Mouse (Mus musculus) kidney, postnatal 25 days (tissue): ENCODE results near the gene Sipa1l3.

Source experiments
- DNase-seq, 2 experiments: peaks; one replicate each; pipeline ENCODE4 v3.0.0; 2021; ENCODE audit warnings: mixed read lengths in 2 of 2

Sipa1l3 gene

DNA sequence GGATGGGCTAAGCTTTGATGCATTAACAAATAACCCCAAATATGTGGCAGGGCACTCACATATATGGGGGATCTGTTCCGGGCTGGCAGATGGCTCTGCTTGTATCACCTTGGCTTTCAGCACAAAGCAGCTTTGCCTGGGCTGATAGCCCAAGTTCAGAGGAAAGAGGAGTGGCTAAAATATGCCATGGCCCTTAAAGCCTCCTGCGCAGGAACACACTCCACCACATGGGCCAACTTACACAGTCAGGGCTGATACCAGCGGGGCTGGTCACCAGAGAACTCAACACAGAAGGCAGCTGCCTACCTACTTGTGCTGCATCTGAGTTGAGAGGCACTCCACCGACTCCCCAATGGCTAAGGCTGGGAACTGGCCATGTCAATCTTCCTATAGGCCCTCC lies 111.6 kb downstream of the Sipa1l3 start:
- no peak for DNase-seq

- DNase-seq = no peak
Measured at GRCm38 (mm10) chr7:29404126-29404525, 114.3 kb downstream of the Sipa1l3 start.

DNA sequence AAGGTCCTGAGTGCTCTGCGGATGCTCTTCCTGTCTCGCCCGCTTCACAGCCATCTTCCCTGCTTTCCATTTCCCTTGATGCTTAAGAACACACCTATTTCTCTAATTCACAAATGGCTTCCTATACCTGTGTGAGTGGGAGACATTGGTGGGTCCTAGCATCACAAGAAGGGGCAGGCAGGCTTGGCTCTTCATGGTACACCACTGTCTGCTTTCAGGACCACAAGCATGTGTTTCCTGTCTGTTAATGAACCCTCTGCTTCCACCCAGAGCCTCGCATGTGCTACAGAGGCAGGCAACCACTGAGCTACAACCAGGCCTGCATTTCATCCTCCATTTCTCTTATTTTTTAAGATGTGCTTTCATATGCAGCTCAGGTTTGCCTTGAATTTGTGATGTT lies 116.4 kb downstream of the Sipa1l3 start:
- no peak for DNase-seq

DNA sequence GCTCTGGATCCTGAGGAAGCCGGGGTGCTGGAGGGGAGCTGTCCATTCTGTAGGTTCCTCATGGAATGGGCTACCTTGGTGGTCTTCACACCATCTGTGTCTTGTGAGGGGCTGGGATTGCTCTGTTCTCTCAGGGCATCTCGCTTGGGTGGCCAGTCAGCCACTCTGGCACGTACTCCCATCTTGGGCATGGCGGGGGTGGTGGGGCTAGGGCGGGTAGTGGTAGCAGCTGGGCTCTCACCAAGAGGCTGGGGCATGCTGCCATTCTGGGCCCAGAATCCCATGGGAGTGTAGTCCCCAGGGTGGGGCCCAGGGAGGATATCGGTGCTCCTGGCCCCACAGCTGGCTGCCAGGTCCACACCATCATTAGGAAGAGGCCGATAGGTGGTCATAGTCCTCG lies 118.0 kb downstream of the Sipa1l3 start:
- no peak for DNase-seq

DNA sequence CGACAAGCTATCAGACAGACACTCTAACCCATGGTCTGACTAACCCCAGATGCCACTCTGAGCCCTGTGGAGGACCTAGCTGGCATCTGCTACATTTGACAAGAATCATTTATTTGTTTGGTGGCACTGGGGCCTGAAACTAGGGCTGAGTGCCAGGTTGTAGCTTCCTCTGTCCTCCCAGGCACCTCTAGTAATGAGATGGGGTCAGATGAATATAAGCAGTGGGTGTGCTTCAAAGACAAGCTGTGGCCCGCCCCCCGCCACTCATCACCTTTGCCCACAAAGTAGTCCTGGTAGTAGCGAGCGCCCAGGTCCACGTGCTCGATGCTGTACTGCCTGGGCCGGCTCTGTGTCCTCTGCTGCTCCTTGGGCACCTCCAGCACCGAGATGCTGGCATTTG lies 119.4 kb downstream of the Sipa1l3 start:
- no peak for DNase-seq

DNA sequence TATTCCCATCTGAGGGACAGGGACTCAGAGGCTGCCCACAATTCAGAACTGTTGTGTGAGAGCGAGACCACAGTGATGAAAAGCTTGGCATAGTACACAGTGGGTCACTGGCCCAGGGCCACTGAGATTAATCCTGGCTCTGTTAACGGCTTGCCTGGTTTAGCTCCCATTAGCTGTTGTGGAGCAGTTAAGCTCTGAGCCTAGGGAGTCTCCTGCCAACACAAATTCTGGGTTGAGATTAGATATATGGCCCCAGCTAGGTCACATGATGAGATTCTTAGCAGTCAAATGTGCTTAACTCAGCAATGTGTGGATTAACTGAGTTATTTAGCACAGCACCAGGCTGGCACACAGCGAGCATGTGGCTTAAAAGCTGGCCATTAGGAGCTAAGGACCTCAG lies 121.0 kb downstream of the Sipa1l3 start:
- no peak for DNase-seq

- no peak for DNase-seq
Measured at GRCm38 (mm10) chr7:29396943-29397340, 121.5 kb downstream of the Sipa1l3 start.

GRCm38 (mm10) chr7:29396216-29396942 lies 122.1 kb downstream of the Sipa1l3 start:
- no peak for DNase-seq

GRCm38 (mm10) chr7:29395179-29395578 lies 123.3 kb downstream of the Sipa1l3 start:
- no peak for DNase-seq

- DNase-seq = no peak
Measured at GRCm38 (mm10) chr7:29393292-29393691, 125.1 kb downstream of the Sipa1l3 start.

DNA sequence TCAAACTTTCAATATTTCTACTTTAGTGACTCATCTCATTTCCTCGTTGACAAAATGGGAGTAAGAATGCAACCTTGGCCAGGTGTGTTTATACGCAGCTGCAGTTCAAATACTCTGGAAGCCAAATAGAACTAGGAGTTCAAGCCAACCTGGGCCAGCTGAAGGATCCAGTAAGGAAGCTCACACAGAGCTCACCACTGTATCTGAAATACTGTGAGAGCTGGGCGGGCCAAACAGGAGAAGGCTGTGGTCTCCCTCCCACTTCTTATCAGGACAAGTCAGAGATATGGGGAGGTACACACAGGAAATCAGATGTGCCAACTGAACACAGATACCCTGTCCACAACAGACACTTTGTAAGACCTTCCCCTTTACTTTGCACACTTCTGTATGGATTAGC lies 125.6 kb downstream of the Sipa1l3 start:
- DNase-seq = no peak

DNA sequence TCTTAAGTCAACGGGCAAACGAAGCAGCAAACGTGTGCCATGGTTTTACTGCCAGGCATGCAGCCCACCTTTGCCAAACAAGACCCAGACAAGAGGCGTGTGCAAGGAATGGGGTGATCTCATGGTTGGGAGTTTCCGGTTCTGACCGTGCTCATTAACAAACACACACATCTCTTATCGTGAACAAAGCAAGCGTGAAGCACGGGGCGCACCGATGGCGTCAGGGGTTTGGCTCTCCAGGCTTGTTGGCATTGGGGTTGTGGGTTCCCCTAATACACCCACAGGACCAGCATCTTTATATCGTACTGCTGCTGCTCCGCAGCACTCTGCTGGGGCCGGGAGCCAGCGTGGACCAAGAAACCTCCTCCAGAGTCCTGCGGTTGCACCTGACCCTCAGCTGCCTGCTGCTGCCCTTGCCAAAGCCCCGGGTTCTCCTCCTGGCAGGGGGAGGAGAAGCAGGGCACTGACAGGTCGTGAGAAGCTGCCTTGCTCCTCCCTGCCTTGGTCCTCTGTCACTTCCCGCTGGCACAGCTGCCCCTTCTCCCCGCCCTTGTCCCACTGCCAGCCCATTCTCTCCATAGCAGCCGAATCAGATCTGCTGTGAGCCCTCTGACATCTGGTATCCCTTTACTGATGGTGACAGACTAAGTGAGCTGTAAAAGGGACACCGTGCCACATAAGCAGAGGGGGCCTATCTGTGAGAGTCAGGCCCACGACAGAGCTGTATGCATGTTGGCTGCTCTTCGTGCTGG lies 126.5 kb downstream of the Sipa1l3 start:
- no peak for DNase-seq

- no peak for DNase-seq
Measured at GRCm38 (mm10) chr7:29391112-29391760, 127.2 kb downstream of the Sipa1l3 start.

DNA sequence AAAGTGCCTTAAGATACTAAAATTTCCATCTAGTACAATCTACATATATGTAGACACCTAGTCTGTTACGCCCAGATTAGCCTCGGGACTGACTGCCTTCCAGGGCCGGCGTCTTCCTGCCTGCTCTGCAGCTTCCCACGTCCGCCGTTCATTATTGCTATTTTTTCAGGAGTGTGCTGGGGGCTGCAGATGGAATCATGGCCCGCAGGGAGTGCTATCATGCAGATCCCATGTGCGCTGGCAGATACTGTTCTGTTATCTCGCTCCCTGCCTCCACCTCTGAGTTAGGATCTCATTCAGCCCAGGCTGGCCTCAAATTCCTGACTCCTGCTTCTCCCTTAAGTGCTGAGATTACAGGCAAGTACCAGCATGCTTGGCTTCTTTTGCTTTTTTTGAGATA lies 128.2 kb downstream of the Sipa1l3 start:
- no peak for DNase-seq

DNA sequence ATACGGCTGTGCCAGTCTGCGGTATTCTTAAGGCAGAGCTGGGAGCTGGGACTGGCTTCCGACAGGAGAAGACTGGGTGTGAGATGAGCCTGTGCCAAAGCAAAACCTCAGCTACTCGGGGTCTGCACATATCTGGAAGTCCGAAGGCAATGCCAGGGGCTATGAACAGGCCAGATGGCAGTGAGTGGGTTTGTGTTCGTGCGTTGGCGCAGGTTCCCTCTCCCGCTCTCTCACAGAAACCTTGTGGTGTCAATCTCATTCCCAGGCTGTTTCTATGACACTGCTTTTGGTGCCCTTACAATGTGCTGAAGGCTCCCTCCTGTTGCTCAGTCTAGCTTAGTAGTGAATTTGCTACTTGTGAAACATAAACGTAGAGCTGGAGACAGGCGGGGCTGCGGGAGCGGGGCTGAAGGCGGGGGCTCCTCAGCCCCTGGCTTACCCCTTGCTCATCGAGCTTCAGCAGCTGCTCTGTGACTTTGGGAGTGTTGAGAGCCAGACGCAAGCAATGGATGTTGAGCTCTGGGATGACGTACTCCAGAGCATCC lies 130.8 kb downstream of the Sipa1l3 start:
- no peak for DNase-seq

DNA sequence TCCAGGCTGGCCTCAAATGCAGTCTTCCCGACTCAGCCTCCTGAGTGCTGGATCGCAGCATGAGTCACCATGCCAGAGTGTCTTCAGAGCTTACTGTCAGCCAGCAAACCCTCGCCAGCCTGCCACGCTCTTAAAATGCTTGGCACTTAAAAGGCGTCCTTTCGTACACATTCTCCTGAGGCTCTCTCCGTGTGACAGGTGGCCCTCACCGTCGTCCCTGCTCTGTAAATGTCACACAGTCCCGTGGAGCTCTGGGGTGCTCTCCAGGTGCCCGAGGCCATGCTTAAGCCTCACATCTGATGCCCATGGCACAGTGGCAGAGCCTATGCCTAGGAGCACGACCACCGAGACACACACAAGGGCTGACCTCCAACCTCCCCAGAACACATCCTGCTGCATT lies 132.1 kb downstream of the Sipa1l3 start:
- DNase-seq = no peak

GRCm38 (mm10) chr7:29385791-29386190 lies 132.7 kb downstream of the Sipa1l3 start:
- DNase-seq = no peak

DNA sequence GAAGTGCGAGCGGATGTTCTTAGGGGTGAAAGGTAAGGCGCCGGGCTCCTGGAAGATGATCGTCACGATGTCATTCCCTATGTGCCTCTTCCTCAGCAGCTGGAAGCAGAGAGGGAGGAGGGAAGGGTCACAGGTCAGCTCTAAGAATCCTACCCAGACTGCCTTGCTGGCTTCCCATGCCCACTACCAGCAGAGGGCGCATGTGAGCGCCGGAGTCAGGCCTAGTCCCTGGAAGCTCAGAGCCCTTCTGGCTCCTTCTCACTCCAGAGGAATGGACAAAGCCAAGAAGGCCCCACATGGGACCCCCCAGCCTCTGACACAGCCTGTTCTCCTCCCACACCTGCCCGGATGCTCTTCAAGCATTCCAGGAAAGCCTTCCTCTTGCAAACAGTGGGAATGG lies 135.2 kb downstream of the Sipa1l3 start:
- DNase-seq = peak; percentile 86 to 92

DNA sequence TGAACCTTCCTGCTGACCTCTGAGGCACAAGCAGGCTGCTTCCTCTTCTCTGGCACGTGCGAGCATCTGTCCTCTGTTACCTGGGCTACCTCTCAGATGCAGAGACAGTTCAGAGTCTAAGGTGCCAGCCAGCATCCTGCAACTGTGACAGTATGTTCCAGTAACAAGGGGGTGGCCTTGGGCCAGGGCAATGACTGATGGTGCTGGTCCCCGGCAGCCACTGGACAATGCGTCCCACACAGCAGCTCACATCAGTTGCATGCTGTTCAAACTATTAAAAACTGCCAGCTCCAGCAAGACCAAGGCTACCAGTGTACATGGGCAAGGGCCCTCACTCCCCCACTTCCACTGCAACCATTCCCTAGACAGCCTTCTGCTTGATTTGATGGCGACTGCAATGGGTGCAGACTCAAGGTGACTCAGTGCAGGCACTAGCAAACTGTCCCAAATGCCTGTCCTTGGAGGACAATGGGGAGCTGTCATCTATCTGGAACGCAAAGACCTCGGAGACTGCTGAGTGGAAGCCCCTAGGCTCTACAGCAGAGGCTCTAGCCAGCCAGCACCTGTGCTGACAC lies 136.9 kb downstream of the Sipa1l3 start:
- no peak for DNase-seq

GRCm38 (mm10) chr7:29374054-29374453 lies 144.4 kb downstream of the Sipa1l3 start:
- no peak for DNase-seq

DNA sequence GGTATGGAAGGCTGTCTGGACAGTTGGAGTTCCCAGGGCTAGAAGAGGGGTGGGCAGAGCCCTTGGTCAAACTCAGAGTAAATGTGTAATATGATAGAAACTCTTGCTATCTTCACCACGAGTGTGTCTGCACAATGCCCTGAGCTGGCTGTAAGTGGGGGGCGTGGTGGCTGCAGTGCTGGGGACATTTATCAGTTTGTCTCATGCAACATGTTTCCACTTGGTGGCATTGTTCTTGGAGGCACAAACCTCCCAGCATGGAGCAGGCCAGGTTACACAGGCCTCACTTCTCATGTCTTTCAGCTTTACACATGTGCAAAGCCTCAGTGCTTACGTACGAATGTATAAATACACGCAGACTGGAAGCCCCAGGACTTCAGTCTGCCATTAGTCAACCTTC lies 146.3 kb downstream of the Sipa1l3 start:
- no peak for DNase-seq

- no peak for DNase-seq
Measured at GRCm38 (mm10) chr7:29370031-29370430, 148.4 kb downstream of the Sipa1l3 start.

GRCm38 (mm10) chr7:29368004-29368320 lies 150.5 kb downstream of the Sipa1l3 start:
- DNase-seq = no peak
